Mouse (Mus musculus) kidney, adult 8-10 months (tissue): ENCODE measurements around the gene Them7.

Experiments
- DNase-seq, 2 experiments: peaks; one replicate each; pipeline ENCODE4 v3.0.0; 2022

Them7 gene

DNA sequence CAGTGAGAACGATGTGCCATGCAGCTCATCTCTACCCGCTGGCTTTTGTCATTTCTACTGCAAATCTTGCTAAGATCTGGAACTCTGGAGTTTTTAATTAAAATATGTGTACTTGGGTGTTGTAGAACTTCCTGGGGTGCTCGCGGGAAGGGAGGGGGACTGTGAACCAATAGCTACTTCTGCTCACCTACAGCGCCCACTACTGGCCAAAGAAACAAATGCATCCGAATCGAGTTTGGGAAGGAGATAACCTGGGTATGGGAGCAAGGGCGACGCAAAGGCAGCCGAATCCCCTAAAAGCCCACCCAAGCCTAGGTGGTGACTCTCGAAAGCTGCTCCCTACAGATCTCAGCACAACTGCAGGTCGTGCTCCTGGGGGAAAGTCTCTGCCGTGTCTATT lies 87.3 kb downstream of the Them7 start:
- DNase-seq: peak in 1 of 2 experiments; percentile 18

DNA sequence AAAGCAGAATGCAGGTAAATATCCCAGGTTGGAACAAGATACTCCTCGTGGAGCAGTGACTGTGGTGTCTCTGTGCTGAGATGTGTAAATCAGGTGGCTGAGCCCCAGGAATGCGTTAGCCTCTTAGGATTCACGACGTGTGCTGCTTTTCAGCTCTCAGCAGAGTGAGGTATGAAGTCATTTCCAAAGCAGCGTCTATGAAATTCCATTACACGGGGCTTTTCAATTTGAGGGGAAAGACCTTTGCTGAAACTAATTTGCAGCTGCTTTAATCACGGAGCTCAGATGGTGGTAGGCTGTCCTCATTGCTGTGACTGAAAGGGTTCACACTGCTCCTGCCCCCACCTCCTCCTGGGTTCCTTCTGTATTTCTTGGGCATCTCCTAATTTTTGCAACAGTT lies 87.9 kb downstream of the Them7 start:
- no peak for DNase-seq

DNA sequence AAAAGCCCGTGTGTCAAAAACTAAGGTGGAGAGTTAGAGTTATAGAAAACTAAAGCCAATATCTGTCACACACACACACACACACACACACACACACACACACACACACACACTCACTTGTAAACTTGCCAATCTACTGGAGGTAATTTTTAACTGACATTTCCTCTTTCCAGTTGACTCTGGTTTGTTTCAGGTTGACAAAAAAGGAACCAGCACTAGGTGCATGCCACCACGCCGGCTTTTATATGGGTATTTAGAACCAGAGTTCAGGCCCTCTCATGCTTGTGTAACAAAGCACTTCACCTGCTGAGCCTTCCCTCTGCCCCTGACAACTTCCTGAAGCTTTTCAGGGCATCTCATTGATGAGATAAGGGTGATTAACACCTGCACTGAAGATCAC lies 89.0 kb downstream of the Them7 start:
- DNase-seq: peak; percentile 17

DNA sequence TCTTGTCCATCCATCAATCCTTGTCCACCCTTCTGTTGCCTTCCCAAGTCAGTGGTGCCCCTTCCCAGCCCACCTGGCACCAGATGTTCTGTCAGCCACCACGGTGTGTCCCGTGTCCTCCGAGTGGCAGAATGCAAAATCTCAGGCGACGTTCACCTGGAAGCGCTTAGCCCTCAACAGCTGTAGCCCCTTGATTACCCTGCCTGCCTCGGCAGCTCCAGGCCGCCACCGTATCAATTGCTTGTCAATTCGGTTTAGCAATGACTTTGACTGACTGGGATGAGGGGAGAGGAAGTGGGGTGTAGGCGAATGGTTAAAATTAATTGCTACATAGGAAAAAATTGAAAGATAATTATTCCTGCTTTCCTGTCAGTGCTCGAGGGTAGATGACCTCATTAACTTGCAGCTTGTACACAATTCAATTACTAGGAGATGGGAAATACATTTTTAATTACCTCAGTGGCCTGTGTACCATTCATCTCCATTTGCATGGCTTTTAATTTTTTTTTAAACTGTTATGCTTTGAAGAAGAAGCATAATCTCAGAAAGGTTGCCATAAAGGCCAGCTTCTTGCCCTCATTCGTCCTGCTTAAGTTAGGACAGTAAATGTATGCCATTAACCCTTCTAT lies 93.5 kb downstream of the Them7 start:
- no peak for DNase-seq

DNA sequence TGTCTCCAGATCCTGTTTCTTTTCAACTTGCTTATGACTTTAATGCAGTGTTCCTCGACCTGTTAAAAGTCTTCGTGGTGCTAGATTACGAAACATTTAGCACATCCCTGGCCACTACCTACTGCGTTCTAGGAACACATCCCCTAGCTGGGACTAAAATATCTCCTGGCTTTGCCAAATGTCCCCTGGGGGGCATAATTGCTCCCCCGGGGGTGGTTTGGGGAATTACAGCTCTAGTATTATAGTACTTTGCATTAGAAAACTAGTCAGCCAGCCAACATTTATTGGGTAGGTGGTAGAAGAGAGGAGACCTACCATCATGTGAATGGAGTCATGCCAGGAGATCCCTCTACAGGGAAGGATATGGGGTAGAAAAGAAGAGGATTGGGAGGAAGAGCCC lies 101.9 kb downstream of the Them7 start:
- DNase-seq: no peak

DNA sequence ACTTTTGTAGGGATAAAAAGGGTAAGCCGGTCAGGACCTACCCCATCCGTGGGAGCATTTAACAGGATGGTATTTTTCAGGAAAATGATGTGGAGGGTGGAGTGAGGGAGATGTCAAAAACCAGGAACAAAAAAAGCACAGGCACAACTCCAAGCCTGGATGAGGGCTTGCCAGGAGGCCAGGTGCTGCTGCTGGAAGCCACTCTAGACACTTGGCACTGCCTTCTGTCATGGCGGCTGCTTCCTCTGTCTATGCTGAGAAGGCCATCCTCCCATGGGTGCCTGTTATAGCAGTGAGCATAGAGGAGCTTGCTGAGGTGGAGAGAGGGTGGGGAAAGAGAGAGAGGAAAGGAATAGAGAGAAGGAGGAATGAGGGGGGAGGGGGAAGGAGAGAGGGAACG lies 105.9 kb downstream of the Them7 start:
- DNase-seq: no peak

DNA sequence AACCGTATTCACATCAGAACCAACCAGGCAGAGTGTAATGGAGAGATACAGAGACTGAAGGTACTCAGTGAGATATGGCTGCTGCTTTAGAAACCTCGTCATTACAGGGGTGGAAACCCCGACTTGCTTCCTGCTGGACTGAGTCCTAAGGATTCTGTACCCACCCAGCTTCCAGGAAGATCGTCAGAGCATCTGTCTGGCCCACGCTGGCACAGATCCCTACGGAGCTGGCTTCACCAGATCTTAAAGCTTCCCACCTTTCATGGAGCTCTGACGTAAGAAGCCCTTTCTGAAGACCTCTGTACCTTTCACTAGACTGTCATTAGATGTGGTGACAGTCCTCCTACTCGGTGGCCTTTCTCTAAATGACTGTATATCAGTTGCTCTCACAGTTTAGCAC lies 109.0 kb downstream of the Them7 start:
- DNase-seq: no peak

DNA sequence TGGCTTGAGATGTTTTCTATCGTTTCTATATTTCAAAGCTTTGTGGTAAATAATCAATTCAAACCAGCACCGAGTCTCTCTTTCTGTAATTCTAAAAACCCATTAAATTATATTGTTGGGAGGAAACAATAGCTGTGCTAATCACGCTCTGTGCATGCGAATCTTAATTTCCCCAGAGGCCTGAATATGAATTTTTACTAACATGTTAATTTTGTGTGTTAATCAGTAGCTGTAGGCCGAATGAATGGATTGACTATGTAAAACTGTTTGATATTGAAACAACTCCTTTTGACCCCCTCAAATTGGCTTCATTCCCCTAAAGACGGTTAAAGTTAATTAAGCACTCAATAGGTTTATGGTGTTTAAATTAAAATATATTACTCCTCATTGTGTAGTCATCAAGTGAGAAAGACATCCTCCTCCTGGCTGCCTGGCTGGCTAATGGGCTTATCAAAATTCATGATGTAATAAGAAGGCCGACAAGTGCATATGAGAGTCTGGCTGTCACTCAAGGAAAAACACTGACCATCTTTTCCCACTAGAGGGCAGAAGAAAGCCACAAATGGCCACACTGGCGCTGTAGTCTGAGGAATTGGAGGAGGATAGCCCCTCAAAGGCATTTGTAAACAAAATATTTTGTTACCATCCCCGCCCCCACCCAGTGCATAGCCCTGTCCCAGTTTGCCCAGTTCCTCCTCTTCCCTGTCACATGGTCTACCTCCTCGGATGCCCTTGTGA lies 110.0 kb downstream of the Them7 start:
- peak; percentile 25 to 27 for DNase-seq

DNA sequence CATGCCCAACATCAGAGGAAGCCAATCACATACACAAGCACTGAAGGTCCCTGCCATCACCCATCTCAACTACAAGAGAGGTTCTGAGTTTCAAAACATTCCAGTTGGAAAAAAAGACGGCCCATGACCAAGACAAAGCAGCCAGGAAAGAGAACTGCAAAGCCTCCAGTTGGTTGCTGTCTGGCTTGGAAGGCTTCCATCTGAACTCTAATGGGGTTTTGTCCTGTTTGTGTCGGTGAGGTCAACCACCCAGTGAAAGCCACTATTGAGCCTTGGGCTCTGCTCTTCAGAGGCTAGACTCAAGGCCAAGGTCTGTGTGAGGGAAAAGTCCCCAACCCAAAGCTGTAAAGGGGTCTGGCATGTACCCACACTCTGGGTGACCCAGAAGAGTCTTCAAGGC lies 111.5 kb downstream of the Them7 start:
- DNase-seq: no peak

DNA sequence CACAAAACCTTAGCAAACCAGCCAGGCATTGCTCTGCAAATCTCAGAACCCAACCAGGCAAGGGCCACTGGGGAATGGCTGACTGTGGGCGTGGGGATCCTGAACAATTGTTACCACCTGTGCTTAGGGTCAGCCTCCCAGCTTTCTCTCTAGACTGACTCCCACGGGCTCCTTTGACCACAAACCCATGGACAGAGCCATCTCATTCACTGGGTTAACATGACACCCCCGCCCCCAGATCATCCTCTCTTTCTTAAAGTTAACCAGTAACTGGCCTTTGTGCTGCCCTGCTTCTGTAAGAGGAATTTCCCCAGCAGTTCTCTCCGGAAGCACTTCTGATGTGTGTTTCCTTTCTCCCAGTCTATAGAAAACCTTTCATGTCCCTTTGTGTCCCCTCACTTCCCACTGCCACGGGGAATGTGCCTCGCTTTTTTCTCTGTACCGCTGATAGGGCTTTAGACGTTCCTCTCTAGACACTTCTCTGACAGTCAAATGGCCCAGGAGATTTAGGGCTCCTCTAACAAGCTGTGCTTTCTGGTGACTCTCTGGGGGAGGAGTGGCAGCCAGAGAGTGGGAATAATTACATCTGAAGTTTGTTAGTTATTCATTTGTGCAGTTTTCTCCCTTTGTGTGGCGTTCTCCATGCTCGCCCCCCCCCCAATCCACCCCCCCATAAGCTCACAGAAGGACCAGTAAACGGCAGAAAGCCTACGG lies 112.4 kb downstream of the Them7 start:
- peak; percentile 17 to 24 for DNase-seq

DNA sequence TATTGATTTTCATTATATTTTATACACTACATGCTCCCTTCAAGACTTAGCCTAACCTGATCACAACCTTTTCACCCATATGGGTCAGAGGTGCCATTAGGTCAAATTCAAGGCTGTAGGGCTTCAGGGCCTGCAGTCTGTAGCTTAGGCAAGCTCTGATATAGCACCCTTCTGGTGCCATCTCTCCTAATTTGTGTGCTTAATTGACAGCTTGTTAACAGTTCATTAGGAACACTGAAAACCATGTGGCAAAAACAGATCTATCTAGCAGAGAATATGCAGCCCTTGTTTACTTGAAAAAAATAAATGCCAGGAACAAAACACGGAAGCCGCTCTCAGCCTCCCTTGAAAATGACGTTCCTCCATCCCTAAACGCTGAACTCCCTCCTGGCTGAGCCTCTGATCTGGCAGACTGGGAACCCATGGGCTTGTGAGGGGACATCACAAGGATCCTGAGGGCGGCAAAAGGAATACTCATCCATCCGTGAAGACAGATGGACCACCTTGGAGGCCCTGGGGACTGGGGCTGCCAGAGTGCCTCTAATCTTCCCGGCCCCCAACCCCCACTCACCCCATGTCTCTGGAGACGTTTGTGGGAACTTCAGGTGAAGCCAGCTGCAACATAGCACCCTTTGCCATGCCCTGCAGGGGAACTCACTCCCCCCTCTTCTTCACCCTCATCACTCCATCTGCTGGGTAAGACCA lies 113.2 kb downstream of the Them7 start:
- no peak for DNase-seq

DNA sequence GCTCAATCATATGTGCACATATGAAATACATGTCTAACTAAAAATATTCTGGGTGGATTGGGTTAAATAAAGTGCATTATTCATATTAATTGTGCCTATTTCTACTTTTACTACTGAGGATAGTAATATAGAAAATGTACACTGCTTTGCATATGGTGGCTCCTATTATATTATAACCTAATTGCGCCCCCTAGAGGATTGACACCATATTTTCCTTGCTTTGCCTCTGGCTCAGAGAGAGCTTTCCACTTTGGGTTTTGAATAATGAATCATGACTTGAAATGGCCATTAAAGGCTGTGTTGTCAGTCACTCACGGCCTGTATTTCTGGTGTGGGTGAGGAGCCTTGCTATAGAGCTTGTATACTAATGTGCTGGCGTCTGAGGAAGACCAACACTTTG lies 115.9 kb downstream of the Them7 start:
- DNase-seq: no peak

DNA sequence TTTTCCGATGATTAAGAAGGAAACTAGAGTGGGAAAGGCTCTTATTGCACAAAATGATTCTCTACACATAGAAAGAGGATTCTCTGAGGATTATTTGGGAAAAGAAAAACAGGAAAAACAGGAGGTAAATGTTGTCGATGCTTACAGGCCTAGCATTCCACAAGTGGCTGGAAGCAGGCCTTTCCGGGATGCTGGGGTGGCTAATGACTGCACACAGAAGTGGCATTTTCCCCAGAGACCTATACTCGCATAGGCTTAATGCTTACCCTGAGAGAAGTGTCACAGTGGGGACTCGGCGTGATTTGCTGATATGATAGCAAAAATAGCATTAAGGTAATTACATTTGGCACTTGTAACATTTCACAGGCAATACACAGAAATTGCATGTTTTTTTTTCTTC lies 124.8 kb downstream of the Them7 start:
- DNase-seq: no peak

DNA sequence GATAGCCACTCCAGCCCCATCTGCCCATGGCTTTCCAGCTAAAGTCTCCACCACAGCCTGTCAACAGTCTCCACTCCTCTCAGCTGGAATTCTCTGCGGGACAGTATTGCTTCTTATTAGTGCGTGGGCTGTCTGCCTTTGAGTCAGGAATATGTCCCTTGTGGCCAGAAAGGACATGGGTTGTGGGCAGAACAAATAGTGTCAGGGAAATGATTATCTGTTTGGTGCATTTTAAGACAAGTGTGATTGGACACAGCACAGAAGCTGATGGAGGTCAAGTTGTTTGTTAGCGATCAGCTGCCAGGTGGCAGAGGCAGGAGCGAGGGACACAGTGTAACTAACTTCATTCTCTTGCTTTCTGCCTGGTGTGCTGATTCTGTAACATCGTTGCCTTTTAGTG lies 132.7 kb downstream of the Them7 start:
- DNase-seq: no peak

DNA sequence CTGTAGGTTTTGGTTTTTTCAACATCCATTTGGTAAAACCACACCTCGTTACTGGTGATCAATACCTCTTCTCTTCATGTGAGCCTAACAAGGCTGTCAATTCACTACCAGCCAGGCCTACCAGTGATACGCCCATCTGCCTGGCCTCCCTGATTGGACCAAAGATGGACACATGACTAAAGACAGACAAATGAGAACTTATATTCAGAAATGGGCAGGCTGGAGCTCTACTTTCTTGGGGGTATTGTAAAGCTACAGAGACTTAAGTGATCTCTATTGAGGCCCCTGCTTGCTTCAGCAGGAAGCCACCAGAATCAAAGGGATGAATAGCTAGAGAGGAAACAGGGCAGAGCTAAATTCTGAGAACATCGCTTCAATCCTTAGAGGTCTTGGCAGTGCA lies 133.9 kb downstream of the Them7 start:
- DNase-seq: no peak

DNA sequence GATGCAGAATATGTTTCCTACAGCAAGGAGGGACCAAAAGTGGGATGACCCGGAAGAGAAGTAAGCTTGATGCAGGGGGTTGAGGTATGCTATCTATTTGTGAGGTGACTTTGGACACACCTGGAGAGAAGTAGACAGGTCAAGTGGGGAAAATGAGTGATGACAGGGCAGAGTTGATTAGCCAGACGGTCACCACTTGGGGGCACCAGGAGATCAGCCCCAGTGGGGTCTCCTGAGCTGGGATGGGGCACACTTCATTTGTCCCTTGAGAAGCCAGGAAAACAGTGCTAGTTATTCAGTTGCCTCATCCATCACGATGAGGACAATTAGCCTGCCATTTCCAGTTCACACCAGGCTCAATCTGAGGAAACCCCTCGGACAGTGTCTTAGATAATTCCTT lies 143.5 kb downstream of the Them7 start:
- DNase-seq: no peak

DNA sequence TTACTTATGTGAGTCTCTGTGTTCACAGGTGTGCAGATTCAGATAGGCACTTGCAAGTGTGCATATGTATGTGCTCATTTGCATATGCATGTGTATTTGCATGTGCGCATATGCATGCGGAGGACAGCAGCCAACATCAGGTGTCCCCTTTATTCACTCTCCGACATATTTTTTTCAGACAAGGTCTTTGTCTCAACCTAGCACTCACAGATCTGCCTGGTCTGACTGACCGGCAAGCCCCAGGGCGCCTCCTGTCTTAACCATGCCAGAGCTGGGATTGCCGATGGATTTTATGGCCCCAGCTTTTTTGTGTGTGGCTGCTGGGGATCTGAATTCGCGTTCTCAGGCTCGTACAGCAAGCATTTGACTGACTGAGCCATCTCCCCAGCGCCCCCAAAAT lies 146.1 kb downstream of the Them7 start:
- no peak for DNase-seq

DNA sequence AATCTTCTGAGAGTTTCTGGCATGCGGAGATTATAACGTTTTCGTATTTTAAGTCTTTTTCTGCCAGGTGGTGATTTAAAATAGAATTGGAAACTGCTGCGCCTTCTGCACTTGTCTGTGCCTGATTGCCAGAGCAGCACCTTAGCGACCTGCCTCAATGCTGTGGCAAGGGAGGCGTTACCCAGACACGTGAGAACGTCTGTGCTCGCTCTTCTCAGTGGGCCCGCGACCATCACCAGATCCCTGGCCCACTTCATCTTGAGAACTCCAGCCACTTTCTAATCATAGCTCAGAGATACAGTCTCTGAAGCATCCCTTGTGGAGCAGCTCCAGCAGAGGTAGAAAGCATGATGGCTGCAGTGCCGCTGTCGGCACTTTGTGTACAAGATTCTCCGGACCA lies 146.6 kb downstream of the Them7 start:
- DNase-seq: no peak

DNA sequence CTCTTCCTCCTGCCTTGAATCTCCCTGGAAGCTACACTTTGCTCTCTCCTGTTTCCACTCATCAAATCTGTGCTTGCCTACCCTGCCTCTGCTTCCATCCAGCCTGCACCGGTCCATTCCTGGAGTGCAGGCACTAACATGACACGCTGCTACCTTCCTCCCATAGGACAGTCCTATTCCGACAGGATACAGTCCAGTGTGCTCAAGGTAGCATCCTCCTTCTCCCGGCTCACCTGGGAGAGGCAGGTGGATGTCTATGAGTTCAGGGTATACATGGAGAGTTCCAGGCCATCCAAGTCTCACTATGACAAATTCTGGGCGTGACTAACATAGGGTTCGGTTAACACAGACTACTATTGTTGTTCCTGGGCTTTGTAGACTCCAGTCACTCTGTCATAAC lies 148.0 kb downstream of the Them7 start:
- DNase-seq: no peak

DNA sequence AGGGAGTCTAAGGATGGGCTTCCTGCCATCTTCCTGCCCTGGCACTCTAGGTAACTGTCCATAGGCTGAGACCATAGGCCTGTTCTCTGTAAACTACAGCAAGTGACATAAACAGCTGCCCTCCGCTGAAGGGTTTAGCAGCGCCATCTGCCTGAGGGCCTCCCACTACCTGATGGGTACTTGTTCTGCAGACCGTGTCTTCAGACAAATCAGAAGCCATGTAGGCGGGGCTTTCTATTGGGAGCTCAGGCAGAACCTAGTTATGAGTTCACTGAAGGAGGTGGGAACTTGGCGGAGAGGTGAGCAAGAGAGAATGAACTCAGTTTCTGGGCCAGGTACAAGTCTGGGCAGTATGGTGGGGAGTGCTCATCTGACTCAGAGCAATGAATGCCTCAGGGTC lies 148.6 kb downstream of the Them7 start:
- DNase-seq: peak; percentile 27 to 34

DNA sequence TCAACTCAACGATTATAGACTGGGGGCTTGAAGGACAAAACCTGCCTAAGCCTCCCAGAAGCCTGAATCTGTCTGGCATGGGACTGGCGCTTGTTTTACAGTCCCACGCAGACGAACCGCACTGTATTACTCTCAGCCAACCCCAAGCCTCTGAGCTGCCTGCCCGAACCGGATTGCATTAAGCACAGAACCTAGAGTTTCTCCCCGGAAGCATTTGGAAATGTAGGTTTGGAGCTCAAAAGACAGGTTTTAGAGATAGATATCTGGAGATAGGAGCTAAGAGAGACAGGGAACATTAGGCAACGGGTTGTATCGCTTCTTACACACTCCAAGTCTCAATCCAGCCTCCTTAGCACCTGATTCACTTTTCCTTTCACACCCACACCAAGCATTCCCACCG lies 149.5 kb downstream of the Them7 start:
- no peak for DNase-seq

DNA sequence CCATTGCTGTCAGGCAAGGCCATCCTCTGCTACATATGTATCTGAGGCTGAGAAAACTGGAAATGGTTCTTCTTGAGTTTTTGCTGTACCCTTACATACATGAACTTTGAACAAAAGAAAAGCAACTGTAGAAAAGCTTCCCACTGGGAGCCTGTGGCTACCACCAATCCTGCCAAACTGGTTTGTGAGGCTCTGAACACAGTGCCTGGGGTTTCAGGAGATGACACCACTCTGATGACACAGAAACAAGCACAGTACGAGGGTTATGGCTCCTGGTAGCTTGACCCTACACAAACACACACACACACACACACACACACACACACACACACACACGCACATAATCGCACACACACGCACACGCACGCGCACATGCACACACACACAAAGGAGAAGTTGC lies 151.1 kb downstream of the Them7 start:
- DNase-seq: no peak

DNA sequence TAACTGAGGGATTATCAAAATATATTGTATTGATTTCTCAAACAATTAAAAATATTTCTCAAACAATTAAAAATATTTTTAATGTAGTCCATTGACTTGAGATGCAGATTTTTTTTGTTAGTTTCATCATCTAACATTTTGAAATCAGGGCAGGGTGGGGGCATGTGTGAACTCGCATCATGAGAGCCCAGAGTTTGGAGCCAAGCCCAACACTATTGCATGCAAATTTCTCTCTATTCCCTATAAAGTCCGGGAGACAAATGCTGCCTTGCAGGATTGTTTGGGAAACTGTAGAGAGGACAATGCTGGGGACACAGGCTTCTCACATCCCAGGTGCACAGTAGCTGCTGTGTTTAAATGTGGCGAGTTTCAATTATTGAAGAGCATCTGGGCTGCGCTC lies 151.6 kb downstream of the Them7 start:
- DNase-seq: no peak

DNA sequence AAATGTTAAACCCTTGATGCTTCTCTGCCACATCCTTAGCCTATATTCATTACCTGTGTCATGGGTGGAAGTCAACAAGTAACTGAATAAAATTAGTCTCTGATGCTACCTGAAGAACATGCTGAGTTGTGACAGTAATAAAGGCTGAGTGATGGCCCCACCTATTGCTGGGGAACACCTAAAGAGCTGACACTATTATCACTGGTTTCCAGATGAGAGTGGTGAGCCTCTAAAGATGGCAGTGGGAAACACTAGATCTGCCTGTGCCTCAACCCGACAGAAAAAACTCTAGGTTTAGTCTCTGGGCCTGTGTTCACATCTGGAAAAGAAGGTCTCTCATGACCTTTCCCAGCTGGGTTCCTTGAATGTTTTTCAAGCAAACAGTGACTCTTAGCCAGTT lies 155.6 kb downstream of the Them7 start:
- no peak for DNase-seq
